ENCODE assay signal across 16 mouse cellular contexts in genomic region chr10:75111446-75112201, GRCm38 (mm10). TPM values are rescaled to one million over a fixed set of nuclear protein-coding genes. Genes with fewer than 3 reads are reported as not detected.
DNase-seq lines count a peak whose midpoint lies in the region; ATAC-seq and TF ChIP-seq lines count a peak whose summit lies in the region.
"Had no signal": no experiment of that assay in that cellular context is flagged by ENCODE, and none has a peak within 500 bp of the region (broad histone marks: within the 10 kb centered on the region; RNA-seq: fewer than 3 reads in every experiment).

No protein-coding gene starts in this region.

- no peak for TF ChIP-seq EP300 in stomach, postnatal 0 days (optimal IDR thresholded peaks at IDR 0.05)

- no peak overlapping the region for H3K4me3 ChIP-seq in hindbrain, embryonic 13.5 days
- H3K4me3 ChIP-seq in hindbrain, embryonic 11.5 days (ENCODE audit: low read depth, low read length) = no peak overlapping the region
- H3K4me3 ChIP-seq in stomach, postnatal 0 days (ENCODE audit: low read depth, low read length) = no peak overlapping the region
- H3K4me3 ChIP-seq: liver, embryonic 15.5 days had no signal

- no peak for ATAC-seq in hindbrain, embryonic 13.5 days (ENCODE audit: low FRiP score)
- no peak for ATAC-seq in hindbrain, embryonic 11.5 days (ENCODE audit: low FRiP score)
- ATAC-seq in stomach, postnatal 0 days (ENCODE audit: low FRiP score, low TSS enrichment) = no peak

- H3K9ac ChIP-seq in hindbrain, embryonic 13.5 days = no peak overlapping the region
- H3K9ac ChIP-seq in hindbrain, embryonic 11.5 days (ENCODE audit: low read depth, low read length) = no peak overlapping the region
- no peak overlapping the region for H3K9ac ChIP-seq in stomach, postnatal 0 days (ENCODE audit: low read length)
- H3K9ac ChIP-seq: liver, embryonic 15.5 days had no signal

- DNase-seq in adrenal gland, adult (ENCODE audit: inconsistent age in 2 of 2, low spot score in 1 of 2) = peak; percentile 38 to 79
- DNase-seq in adrenal gland, postnatal 14 days = no peak
- DNase-seq in hindbrain, embryonic 11.5 days (ENCODE audit: low spot score) = no peak
- DNase-seq in right cerebral cortex, adult 18-20 months = peak; percentile 43
- DNase-seq in right cerebral cortex, postnatal 10 days (ENCODE audit: low spot score in 2 of 2) = no peak
- DNase-seq in stomach, postnatal 0 days (ENCODE audit: low spot score) = no peak
- DNase-seq in urinary bladder, postnatal 4 days (ENCODE audit: low spot score in 2 of 2) = no peak
- DNase-seq: adrenal gland, postnatal 25 days; heart, postnatal 4 days; kidney, adult 8-10 months; kidney, postnatal 4 days; midbrain, embryonic 14.5 days; thymus, postnatal 4 days had no signal

- WGBS in hindbrain, embryonic 13.5 days = 82% methylated on average over 11 of the region's 11 CpGs
- 83% methylated on average over 11 of the region's 11 CpGs for WGBS in hindbrain, embryonic 11.5 days
- 69% methylated on average over 11 of the region's 11 CpGs for WGBS in stomach, postnatal 0 days

- H3K27me3 ChIP-seq in hindbrain, embryonic 13.5 days = no peaks in the 10 kb centered on the region
- no peaks in the 10 kb centered on the region for H3K27me3 ChIP-seq in hindbrain, embryonic 11.5 days (ENCODE audit: control insufficient read depth, insufficient read depth, low read length)
- H3K27me3 ChIP-seq in stomach, postnatal 0 days (ENCODE audit: control insufficient read depth, insufficient read depth, low read length) = no peaks in the 10 kb centered on the region
- H3K27me3 ChIP-seq: liver, embryonic 15.5 days had no signal

- H3K27ac ChIP-seq in hindbrain, embryonic 13.5 days = peak overlapping the region; percentile 1; the same call in 1 of the 2 replicates
- no peak overlapping the region for H3K27ac ChIP-seq in hindbrain, embryonic 11.5 days (ENCODE audit: low read depth, low read length)
- H3K27ac ChIP-seq in stomach, postnatal 0 days (replicated peaks) = peak overlapping the region; percentile 56
- H3K27ac ChIP-seq: liver, embryonic 15.5 days; macrophage had no signal

- H3K9me3 ChIP-seq in hindbrain, embryonic 13.5 days = no peaks in the 10 kb centered on the region
- no peaks in the 10 kb centered on the region for H3K9me3 ChIP-seq in hindbrain, embryonic 11.5 days (ENCODE audit: control insufficient read depth, low read length)
- no peaks in the 10 kb centered on the region for H3K9me3 ChIP-seq in stomach, postnatal 0 days (ENCODE audit: control insufficient read depth, low read length)
- H3K9me3 ChIP-seq: liver, embryonic 15.5 days had no signal

- H3K4me1 ChIP-seq in hindbrain, embryonic 13.5 days (replicated peaks) = peaks cover 57% of the 10 kb centered on the region
- 0 out of 2 replicates have a peak, but pooled peaks cover 6% of the 10 kb centered on the region for H3K4me1 ChIP-seq in hindbrain, embryonic 11.5 days (replicated peaks; ENCODE audit: control insufficient read depth, insufficient read depth, low read length)
- H3K4me1 ChIP-seq in stomach, postnatal 0 days (replicated peaks; ENCODE audit: control insufficient read depth, insufficient read depth) = 0 out of 2 replicates have a peak, but pooled peaks cover 6% of the 10 kb centered on the region

- no peak overlapping the region for H3K4me2 ChIP-seq in hindbrain, embryonic 13.5 days
- no peak overlapping the region for H3K4me2 ChIP-seq in hindbrain, embryonic 11.5 days (replicated peaks; ENCODE audit: low read depth, low read length)
- no peak overlapping the region for H3K4me2 ChIP-seq in stomach, postnatal 0 days (replicated peaks; ENCODE audit: low read depth)
- H3K4me2 ChIP-seq: liver, embryonic 15.5 days had no signal

- no peak for TF ChIP-seq CTCF in stomach, postnatal 0 days (IDR thresholded peaks at IDR 0.05; ENCODE audit: low read depth)

- no peaks in the 10 kb centered on the region for H3K36me3 ChIP-seq in hindbrain, embryonic 13.5 days
- H3K36me3 ChIP-seq in hindbrain, embryonic 11.5 days (ENCODE audit: control insufficient read depth, insufficient read depth, low read length) = no peaks in the 10 kb centered on the region
- no peaks in the 10 kb centered on the region for H3K36me3 ChIP-seq in stomach, postnatal 0 days (ENCODE audit: control insufficient read depth, insufficient read depth, low read length)
- H3K36me3 ChIP-seq: liver, embryonic 15.5 days had no signal

RNA-seq across cellular contexts. Expression of gene Bcr, which starts 51.2 kb away (rescaled TPM):
- 26.3 and 27.1 TPM in 2 replicates for total RNA-seq in adrenal gland, postnatal 14 days (2021)
- 15.1 and 15.8 TPM in 2 replicates for polyA plus RNA-seq in hindbrain, embryonic 13.5 days (2015; fragmentation: Nextera tagmentation; extraction: Ambion mirVana)
- 10.5 and 15.2 TPM in 2 replicates for polyA plus RNA-seq in hindbrain, embryonic 11.5 days (2014; fragmentation: Nextera tagmentation; extraction: Ambion mirVana)
- 4.5 and 4.7 TPM in 2 replicates for polyA plus RNA-seq in stomach, postnatal 0 days (2015; fragmentation: Nextera tagmentation; extraction: Ambion mirVana)

Comparison
In these comparisons a context has a peak if more than half of its experiments do, and no peak if none do; other contexts are left out.
1. DNase-seq: peak in adrenal gland, adult (2 of 2) and right cerebral cortex, adult 18-20 months (single experiment); none in adrenal gland, postnatal 14 days (single experiment), hindbrain, embryonic 11.5 days (single experiment), right cerebral cortex, postnatal 10 days (0 of 2), stomach, postnatal 0 days (single experiment) and urinary bladder, postnatal 4 days (0 of 2).